Mouse (Mus musculus): ENCODE results near the gene 3110082J24Rik. TPM values are rescaled to one million over a fixed set of nuclear protein-coding genes. Genes with fewer than 3 reads are reported as not detected.

3110082J24Rik gene
- polyA plus RNA-seq, 1 experiment: not detected

DNA sequence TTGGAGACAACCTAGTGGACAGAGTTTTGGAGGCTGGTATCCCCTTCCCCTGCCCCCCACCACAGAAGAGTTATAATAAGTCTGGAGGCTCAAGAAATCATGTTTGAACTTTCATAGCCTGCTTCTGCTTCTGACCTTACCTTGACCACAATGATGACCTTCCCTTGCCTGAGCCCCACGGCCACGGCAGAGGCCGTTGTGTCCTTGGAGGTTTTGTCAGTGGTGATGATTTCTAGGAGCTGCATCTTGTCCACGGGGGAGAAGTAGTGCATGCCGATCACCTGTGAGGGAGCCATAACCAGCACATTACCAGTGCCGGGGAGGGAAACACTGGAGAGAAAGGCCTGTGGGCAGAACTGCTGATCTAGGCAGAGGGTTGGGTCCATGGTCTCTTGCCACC lies 16.6 kb upstream of the 3110082J24Rik start:
- no peak for TF ChIP-seq POLR2A (IDR thresholded peaks at IDR 0.05; ENCODE audit: borderline replicate concordance, extremely low read depth, low read depth, low read length)
- TF ChIP-seq CTCF (IDR thresholded peaks at IDR 0.05; ENCODE audit: insufficient read depth, low read length): no peak
- no peak for DNase-seq
- 91% methylated on average over 6 of the region's 6 CpGs for WGBS
- no peak overlapping the region for H3K4me3 ChIP-seq (replicated peaks; ENCODE audit: extremely low read depth, low read depth, low read length)
- H3K4me1 ChIP-seq (ENCODE audit: control insufficient read depth, insufficient read depth, low read length): no peaks in the 10 kb centered on the region

DNA sequence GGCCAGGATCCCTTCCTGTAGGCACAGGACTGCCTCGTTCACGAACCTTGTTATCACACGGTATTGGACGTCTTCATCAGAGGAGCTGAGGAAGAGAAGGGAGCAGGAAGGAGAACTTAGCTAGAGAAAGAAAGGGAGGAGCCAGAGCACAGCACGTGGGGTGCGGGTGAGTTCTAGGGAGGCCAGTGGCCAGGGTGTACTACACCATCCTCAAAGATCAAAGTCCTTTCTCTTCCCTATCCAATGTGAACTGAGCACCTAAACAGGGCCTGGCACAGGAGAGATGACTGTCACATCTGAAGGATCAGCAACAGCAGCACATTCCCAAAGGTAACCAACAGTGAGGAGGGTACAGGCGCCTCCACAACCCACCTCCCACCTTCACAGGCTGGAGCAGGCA lies 14.2 kb upstream of the 3110082J24Rik start:
- Histone ChIP-seq H3K4me3 (replicated peaks; ENCODE audit: extremely low read depth, low read depth, low read length) (no peak overlapping the region), H3K4me1 (ENCODE audit: control insufficient read depth, insufficient read depth, low read length) (no peaks in the 10 kb centered on the region)
- no peak for TF ChIP-seq POLR2A (IDR thresholded peaks at IDR 0.05; ENCODE audit: borderline replicate concordance, extremely low read depth, low read depth, low read length)
- TF ChIP-seq CTCF (IDR thresholded peaks at IDR 0.05; ENCODE audit: insufficient read depth, low read length): no peak
- no peak for DNase-seq
- WGBS: 80% methylated on average over 7 of the region's 7 CpGs

DNA sequence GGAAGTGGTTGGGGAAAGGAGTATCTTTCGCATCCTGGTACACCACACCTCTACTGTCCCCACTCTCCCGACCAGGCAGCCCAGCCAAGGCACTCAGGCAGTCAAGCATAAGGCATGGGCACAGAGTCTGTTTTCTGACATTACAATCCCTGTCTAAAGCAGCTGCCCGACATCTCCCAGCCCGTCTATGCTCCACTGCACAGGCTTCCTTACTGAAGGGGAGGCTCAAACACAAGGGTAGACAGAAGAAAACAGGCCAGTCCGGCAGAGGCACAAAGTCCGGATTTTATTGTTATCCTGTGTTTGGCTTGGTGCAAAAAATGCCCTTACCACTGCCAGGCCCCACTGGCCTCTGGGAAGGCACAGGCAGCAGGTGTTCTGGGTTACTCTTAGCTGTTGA lies 13.3 kb upstream of the 3110082J24Rik start:
- Histone ChIP-seq H3K4me3 (replicated peaks; ENCODE audit: extremely low read depth, low read depth, low read length) (no peak overlapping the region), H3K4me1 (ENCODE audit: control insufficient read depth, insufficient read depth, low read length) (peaks cover under 1% of the 10 kb centered on the region; the same call in 1 of the 2 replicates)
- no peak for DNase-seq
- 90% methylated on average over 6 of the region's 6 CpGs for WGBS
- TF ChIP-seq CTCF (IDR thresholded peaks at IDR 0.05; ENCODE audit: insufficient read depth, low read length): no peak
- no peak for TF ChIP-seq POLR2A (IDR thresholded peaks at IDR 0.05; ENCODE audit: borderline replicate concordance, extremely low read depth, low read depth, low read length)

- peaks cover 2% of the 10 kb centered on the region; the same call in 1 of the 2 replicates for H3K4me1 ChIP-seq (ENCODE audit: control insufficient read depth, insufficient read depth, low read length)
- H3K4me3 ChIP-seq (replicated peaks; ENCODE audit: extremely low read depth, low read depth, low read length): no peak overlapping the region
- no peak for DNase-seq
- WGBS: 81% methylated on average over 1 of the region's 1 CpGs
- TF ChIP-seq POLR2A (IDR thresholded peaks at IDR 0.05; ENCODE audit: borderline replicate concordance, extremely low read depth, low read depth, low read length): no peak
- no peak for TF ChIP-seq CTCF (IDR thresholded peaks at IDR 0.05; ENCODE audit: insufficient read depth, low read length)
Measured at GRCm38 (mm10) chr5:30118018-30118417, 12.1 kb upstream of the 3110082J24Rik start.

- TF ChIP-seq POLR2A (IDR thresholded peaks at IDR 0.05; ENCODE audit: borderline replicate concordance, extremely low read depth, low read depth, low read length): no peak
- TF ChIP-seq CTCF (IDR thresholded peaks at IDR 0.05; ENCODE audit: insufficient read depth, low read length): no peak
- WGBS: 43% methylated on average over 10 of the region's 10 CpGs
- Histone ChIP-seq H3K4me1 (ENCODE audit: control insufficient read depth, insufficient read depth, low read length) (peaks cover 2% of the 10 kb centered on the region; the same call in 1 of the 2 replicates), H3K4me3 (replicated peaks; ENCODE audit: extremely low read depth, low read depth, low read length) (no peak overlapping the region)
- DNase-seq: no peak
Measured at GRCm38 (mm10) chr5:30115718-30116117, 9.8 kb upstream of the 3110082J24Rik start.

- 3% methylated on average over 28 of the region's 28 CpGs for WGBS
- H3K4me3 ChIP-seq (replicated peaks; ENCODE audit: extremely low read depth, low read depth, low read length): peak overlapping the region; percentile 12
- no peak for DNase-seq
- no peak for TF ChIP-seq POLR2A (IDR thresholded peaks at IDR 0.05; ENCODE audit: borderline replicate concordance, extremely low read depth, low read depth, low read length)
- TF ChIP-seq CTCF (IDR thresholded peaks at IDR 0.05; ENCODE audit: insufficient read depth, low read length): no peak
- peaks cover 2% of the 10 kb centered on the region; the same call in 1 of the 2 replicates for H3K4me1 ChIP-seq (ENCODE audit: control insufficient read depth, insufficient read depth, low read length)
Measured at GRCm38 (mm10) chr5:30114761-30115140, 8.9 kb upstream of the 3110082J24Rik start.

DNA sequence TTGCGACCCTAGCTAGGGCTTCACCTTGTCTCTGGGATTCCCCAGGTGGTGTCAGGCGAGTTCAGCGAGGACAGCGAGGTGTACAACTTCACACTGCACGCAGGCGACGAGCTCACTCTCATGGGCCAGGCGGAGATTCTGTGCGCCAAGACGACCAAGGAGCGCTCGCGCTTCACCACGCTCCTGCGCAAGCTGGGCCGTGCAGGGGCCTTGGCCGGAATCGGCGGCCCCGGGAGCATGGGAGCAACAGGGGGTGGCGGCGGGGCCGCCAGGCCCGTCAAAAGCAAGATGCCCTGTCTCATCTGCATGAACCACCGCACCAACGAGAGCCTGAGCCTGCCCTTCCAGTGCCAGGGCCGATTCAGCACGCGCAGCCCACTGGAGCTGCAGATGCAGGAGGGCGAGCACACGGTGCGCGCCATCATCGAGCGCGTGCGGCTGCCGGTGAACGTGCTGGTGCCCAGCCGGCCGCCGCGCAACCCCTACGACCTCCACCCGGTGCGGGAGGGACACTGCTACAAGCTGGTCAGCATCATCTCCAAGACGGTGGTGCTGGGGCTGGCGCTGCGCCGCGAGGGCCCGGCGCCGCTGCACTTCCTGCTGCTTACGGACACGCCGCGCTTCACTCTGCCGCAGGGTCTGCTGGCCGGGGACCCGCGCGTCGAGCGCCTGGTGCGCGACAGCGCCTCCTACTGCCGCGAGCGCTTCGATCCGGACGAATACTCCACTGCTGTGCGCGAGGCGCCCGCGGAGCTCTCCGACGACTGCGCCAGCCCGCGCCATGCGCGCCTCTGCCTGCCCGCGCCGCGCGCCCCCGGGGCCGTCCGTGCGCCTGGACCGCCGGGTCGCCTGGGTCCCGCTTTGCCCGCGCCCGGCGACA lies 8.2 kb upstream of the 3110082J24Rik start:
- no peak for DNase-seq
- no peak for TF ChIP-seq CTCF (IDR thresholded peaks at IDR 0.05; ENCODE audit: insufficient read depth, low read length)
- no peak for TF ChIP-seq POLR2A (IDR thresholded peaks at IDR 0.05; ENCODE audit: borderline replicate concordance, extremely low read depth, low read depth, low read length)
- Histone ChIP-seq H3K4me3 (replicated peaks; ENCODE audit: extremely low read depth, low read depth, low read length) (peak overlapping the region; percentile 40), H3K4me1 (ENCODE audit: control insufficient read depth, insufficient read depth, low read length) (peaks cover 2% of the 10 kb centered on the region; the same call in 1 of the 2 replicates)
- WGBS: 3% methylated on average over 103 of the region's 103 CpGs

DNA sequence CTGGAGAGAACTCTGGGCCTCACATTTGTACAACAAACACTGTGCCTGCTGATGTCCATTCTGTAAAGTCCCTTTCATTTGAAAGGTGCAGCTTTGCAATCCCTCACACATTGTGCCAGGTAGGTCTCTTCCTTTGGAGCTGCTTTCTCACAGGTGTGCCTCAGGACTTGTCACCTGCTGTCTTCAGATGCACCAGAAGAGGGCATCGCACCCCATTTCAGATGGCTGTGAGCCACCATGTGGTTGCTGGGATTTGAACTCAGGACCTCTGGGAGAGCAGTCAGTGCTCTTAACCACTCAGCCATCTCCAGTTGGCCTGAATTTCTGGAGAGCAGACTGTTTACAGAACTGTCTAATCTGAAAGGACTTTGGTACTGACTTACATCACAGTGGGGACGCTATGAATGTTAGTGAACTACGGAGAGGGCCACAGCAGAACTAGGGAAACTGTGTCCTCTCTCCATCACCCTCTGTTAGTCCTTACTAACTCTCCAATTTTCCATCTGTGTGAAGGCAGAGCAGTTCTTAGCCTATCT lies 6.7 kb upstream of the 3110082J24Rik start:
- TF ChIP-seq CTCF (IDR thresholded peaks at IDR 0.05; ENCODE audit: insufficient read depth, low read length): no peak
- no peak for TF ChIP-seq POLR2A (IDR thresholded peaks at IDR 0.05; ENCODE audit: borderline replicate concordance, extremely low read depth, low read depth, low read length)
- Histone ChIP-seq H3K4me1 (ENCODE audit: control insufficient read depth, insufficient read depth, low read length) (peaks cover 2% of the 10 kb centered on the region; the same call in 1 of the 2 replicates), H3K4me3 (replicated peaks; ENCODE audit: extremely low read depth, low read depth, low read length) (no peak overlapping the region)
- 86% methylated on average over 3 of the region's 3 CpGs for WGBS
- DNase-seq: no peak

DNA sequence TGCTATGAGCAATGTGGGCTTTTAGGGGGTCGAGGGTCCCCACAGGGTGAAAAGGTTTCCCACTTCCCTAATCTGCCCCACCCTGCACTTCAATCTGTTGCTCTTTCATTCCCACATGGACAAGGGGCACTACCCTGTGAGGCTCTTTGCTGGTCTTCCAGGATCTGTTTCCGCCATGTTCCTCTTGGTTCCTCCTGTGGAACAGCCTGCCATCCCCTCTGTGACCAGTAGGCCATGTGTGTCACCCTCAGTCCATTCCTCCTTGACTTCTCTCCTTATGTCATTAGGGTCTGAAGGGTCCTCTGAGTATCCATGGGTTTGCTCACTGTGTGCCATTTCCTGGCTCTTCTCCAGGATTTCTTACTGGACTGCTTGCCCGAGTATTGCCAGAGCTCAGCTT lies 5.9 kb upstream of the 3110082J24Rik start:
- 66% methylated on average over 3 of the region's 3 CpGs for WGBS
- H3K4me3 ChIP-seq (replicated peaks; ENCODE audit: extremely low read depth, low read depth, low read length): no peak overlapping the region
- H3K4me1 ChIP-seq (ENCODE audit: control insufficient read depth, insufficient read depth, low read length): peaks cover 2% of the 10 kb centered on the region; the same call in 1 of the 2 replicates
- no peak for TF ChIP-seq CTCF (IDR thresholded peaks at IDR 0.05; ENCODE audit: insufficient read depth, low read length)
- TF ChIP-seq POLR2A (IDR thresholded peaks at IDR 0.05; ENCODE audit: borderline replicate concordance, extremely low read depth, low read depth, low read length): no peak
- no peak for DNase-seq
